Mouse (Mus musculus) CD4-positive naive resting alpha-beta T cell, adult 57 days (primary cell): ENCODE results near the gene Ciao2b. TPM values are rescaled to one million over a fixed set of nuclear protein-coding genes. Genes with fewer than 3 reads are reported as not detected.

Experiments
- total RNA-seq: library from RNA; stranded (reverse); gene quantifications from one replicate; pipeline ENCODE4 v1.2.4, GENCODE M21; 2023

Gene Ciao2b
- 27.4 TPM for total RNA-seq

DNA sequence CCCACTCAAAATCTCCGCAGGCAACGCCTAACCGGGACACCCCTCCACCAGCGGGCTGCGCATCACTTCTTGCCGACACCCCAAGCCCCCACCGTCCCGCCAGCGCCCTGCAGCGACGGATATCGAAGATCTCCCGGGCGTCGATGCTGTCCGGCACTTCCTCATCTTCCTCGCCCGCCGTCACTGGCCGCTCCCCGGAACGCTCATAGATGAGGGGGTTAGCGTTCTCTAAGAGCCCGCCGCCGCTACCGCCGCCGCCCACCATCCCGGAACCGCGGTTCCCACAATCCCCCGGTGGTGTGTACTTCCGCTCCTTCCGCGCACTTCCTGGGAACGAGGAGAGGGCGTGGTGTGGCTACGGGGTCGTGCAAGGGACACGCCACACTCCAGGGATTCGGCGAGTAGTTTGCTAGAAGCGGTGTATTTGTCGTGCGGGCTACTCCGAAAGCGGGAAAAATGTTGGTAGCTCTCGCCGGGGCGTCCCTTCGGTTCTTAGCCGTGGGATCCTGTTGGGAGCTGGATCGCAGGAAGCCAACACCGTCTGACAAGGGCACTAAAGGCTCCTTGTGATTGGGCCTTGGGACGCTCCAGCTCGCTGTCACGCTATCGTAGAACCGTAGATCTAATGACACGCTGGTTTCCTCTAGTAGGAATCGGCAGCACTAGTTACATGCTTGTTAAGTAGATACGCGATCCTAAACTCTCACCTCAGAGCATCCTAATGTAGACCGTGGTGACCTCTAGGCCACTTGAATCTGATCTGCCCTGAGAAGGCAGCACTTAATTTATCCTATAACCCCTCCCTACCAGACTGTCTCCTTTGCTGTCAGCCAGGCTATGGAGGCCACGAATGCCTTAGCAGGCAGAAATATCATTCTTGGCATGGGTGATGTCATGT, at the start of gene Ciao2b:
Ciao2b (minus strand) TSS at position 540 of the 898 bp plus-strand sequence.

DNA sequence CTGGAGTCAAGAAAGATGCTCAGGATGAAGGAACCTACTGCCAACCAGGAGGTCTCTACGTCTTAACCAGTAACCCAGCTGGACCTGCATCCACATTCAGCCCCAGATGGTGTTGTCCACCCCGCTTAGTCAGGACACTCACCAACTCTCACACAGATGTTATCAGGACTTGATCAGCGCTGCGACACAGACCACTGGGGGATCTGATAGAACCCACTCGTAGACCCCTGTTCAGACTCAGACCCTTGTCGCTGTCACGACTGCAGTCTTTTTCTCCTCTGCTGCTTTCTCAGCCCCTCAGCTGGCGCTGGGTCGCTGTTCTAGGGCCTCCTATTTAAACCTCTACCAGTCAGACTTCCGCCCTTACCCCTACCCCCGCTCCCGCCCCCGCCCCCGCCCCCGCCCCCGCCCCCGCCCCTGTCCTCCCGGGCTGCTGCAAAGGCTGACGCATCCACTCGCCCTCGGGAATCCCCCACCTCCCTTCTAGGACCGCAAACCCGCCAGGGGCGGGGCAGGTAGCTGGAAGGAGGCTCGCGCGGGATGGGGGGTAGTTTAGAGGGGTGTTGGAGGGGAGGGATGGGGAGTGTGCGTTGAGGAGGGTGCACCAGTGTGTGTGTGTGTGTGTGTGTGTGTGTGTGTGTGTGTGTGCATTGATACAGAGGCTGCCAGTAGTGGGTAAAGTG, 10.6 kb downstream of the Ciao2b start, which contains the start of gene Rrad:
Rrad (minus strand) TSS at position 347 of the 683 bp plus-strand sequence.

DNA sequence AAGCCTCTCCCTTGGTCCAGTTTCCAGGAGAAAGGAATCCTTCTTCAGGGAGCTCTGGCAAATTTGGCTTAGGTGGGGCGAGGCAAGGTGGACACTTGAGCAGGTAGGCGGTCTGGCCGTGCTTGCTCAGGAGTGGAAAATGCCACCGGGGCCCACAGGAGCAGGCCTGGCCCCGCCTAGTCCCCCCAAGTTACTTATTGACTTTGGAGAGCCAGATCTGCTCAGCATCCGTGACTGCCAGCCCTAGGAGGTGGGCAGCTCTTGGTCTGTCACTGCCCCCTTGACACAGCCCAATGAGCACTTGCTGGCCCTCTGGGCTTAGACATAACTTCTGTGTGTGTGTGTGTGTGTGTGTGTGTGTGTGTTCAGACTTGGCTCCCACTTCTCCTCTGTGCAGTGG, 17.6 kb downstream of the Ciao2b start, which contains the start of gene Cdh16:
Cdh16 (minus strand) TSS at position 236 of the 400 bp plus-strand sequence.

DNA sequence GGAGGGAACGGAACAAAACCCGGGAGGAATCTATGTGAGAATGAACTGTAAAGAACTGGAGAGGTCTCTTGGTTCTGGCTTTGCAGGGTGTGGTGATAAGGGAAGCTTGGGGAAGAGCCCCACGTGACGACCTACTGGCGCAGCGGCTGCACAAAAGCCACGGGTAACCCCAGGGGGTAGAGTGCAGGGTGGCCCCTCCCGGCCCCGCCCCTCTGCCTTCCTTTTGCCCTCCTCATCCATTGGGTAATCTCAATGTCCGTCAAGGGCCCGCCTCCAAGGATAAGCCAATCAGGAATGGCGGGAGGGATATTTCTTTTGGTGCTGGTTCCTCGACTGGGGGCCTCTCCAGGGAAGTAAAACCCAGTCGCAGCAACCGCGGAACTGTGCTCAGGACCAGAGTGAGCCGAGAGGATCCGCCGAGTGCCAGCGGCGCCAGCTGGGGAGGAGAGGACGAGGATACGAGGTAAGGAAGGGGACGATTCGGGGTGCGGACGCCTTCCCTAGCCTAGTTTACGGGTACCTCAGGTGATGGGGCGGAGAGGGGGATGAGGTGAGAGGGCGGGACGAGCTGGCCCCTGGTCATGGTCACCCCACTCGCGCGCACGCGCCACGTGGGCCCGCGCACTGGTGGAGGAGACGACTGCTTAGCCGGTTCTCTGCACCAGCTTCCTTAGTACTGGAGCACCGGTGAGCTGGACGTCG, 50.5 kb downstream of the Ciao2b start, which contains the start of gene Pdp2:
Pdp2 (plus strand) TSS at position 319 of the 702 bp plus-strand sequence.

Other genes starting within 250 kb of the Ciao2b start
- gene Cmtm4, start 246.2 kb downstream of the Ciao2b start, total RNA-seq: 2.8 TPM
- 77.2 TPM for gene Dync1li2, start 198.9 kb downstream of the Ciao2b start, total RNA-seq
- gene Terb1, start 132.1 kb downstream of the Ciao2b start, total RNA-seq: 0.21 TPM
- gene Nae1, start 107.3 kb downstream of the Ciao2b start, total RNA-seq: 44.5 TPM
- 1.5 TPM for gene Car7, start 107.3 kb downstream of the Ciao2b start, total RNA-seq
- 10.8 TPM for gene Pdp2, start 50.5 kb downstream of the Ciao2b start, total RNA-seq
- not detected for gene Cdh16, start 17.6 kb downstream of the Ciao2b start, total RNA-seq
- gene Rrad, start 10.6 kb downstream of the Ciao2b start, total RNA-seq: 36.6 TPM
- gene Ces2a, start 92.0 kb upstream of the Ciao2b start, total RNA-seq: not detected
- not detected for gene Ces2b, start 189.6 kb upstream of the Ciao2b start, total RNA-seq
- 0.38 TPM for gene Ces2c, start 205.1 kb upstream of the Ciao2b start, total RNA-seq